Mouse (Mus musculus): ENCODE measurements around the gene Rai14.

DNA sequence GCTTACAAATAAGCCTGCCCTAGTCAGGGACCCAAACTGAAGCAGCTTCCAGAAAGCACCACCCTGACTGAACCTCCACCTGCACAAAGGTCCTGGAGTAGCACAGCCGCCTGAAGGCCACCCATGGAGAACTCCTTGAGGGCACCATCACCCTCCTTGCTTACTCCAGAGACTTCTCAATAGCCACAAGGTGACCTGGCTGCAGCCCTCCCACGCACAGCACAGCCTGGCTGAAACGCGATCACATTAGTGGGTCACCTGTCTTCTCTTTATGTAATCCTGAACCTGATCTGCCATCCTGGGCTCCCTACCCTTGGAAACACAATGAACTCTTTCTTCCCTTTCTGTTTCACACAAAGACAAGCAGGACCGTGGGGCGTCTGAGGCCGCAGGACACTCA is 27.1 kb downstream of the Rai14 start:
- TF ChIP-seq POLR2A (IDR thresholded peaks at IDR 0.05; ENCODE audit: insufficient read depth, low read depth, low read length): no peak
- no peak for TF ChIP-seq CTCF (IDR thresholded peaks at IDR 0.05; ENCODE audit: insufficient read depth, low read depth, low read length)

Data from olfactory bulb, adult 2 months (tissue).